Mouse (Mus musculus) thymus, postnatal 25 days (tissue): ENCODE data around the gene Tmem185b.

Experiments used
- DNase-seq: peaks from one replicate; pipeline ENCODE4 v3.0.0; 2022

Gene Tmem185b

GRCm38 (mm10) chr1:119503808-119504207, 22.2 kb upstream of the Tmem185b start:
- no peak for DNase-seq

GRCm38 (mm10) chr1:119504260-119505062, 21.5 kb upstream of the Tmem185b start, which contains the start of gene Ralb:
Ralb (minus strand) TSS chr1:119504794.
- DNase-seq = peak; percentile 94

- DNase-seq = no peak
These were observed 20.0 kb upstream of the Tmem185b start for GRCm38 (mm10) chr1:119505951-119506350.

GRCm38 (mm10) chr1:119508548-119508947, 17.4 kb upstream of the Tmem185b start:
- no peak for DNase-seq

- DNase-seq = no peak
These were observed 16.5 kb upstream of the Tmem185b start for GRCm38 (mm10) chr1:119509474-119509873.

- no peak for DNase-seq
These were observed 15.6 kb upstream of the Tmem185b start for GRCm38 (mm10) chr1:119510409-119510808.

- DNase-seq = no peak
These were observed 15.1 kb upstream of the Tmem185b start for GRCm38 (mm10) chr1:119510857-119511256.

- no peak for DNase-seq
These were observed 7.9 kb upstream of the Tmem185b start for GRCm38 (mm10) chr1:119518060-119518459.

GRCm38 (mm10) chr1:119518786-119519185, 7.2 kb upstream of the Tmem185b start:
- DNase-seq = no peak

- no peak for DNase-seq
These were observed 6.7 kb upstream of the Tmem185b start for GRCm38 (mm10) chr1:119519286-119519685.

GRCm38 (mm10) chr1:119521029-119521428, 4.9 kb upstream of the Tmem185b start:
- DNase-seq = no peak

GRCm38 (mm10) chr1:119521681-119522080, 4.3 kb upstream of the Tmem185b start:
- DNase-seq = no peak

- DNase-seq = no peak
These were observed 3.2 kb upstream of the Tmem185b start for GRCm38 (mm10) chr1:119522726-119523125.

GRCm38 (mm10) chr1:119523369-119523768, 2.6 kb upstream of the Tmem185b start:
- no peak for DNase-seq

GRCm38 (mm10) chr1:119523826-119524225, 2.1 kb upstream of the Tmem185b start:
- no peak for DNase-seq

GRCm38 (mm10) chr1:119525004-119525444, 936 bp upstream of the Tmem185b start:
- no peak for DNase-seq

GRCm38 (mm10) chr1:119530941-119531340, 5.0 kb downstream of the Tmem185b start:
- DNase-seq = no peak

- no peak for DNase-seq
These were observed 6.2 kb downstream of the Tmem185b start for GRCm38 (mm10) chr1:119532165-119532564.

GRCm38 (mm10) chr1:119533093-119533805, 7.3 kb downstream of the Tmem185b start:
- no peak for DNase-seq

GRCm38 (mm10) chr1:119534341-119534740, 8.4 kb downstream of the Tmem185b start:
- DNase-seq = no peak

- DNase-seq = no peak
These were observed 10.2 kb downstream of the Tmem185b start for GRCm38 (mm10) chr1:119536122-119536521.

GRCm38 (mm10) chr1:119537651-119538050, 11.7 kb downstream of the Tmem185b start:
- DNase-seq = no peak

- no peak for DNase-seq
These were observed 13.3 kb downstream of the Tmem185b start for GRCm38 (mm10) chr1:119539252-119539651.
